Mouse (Mus musculus): Measurements from ENCODE around the gene Polr2l.

The Polr2l gene

DNA sequence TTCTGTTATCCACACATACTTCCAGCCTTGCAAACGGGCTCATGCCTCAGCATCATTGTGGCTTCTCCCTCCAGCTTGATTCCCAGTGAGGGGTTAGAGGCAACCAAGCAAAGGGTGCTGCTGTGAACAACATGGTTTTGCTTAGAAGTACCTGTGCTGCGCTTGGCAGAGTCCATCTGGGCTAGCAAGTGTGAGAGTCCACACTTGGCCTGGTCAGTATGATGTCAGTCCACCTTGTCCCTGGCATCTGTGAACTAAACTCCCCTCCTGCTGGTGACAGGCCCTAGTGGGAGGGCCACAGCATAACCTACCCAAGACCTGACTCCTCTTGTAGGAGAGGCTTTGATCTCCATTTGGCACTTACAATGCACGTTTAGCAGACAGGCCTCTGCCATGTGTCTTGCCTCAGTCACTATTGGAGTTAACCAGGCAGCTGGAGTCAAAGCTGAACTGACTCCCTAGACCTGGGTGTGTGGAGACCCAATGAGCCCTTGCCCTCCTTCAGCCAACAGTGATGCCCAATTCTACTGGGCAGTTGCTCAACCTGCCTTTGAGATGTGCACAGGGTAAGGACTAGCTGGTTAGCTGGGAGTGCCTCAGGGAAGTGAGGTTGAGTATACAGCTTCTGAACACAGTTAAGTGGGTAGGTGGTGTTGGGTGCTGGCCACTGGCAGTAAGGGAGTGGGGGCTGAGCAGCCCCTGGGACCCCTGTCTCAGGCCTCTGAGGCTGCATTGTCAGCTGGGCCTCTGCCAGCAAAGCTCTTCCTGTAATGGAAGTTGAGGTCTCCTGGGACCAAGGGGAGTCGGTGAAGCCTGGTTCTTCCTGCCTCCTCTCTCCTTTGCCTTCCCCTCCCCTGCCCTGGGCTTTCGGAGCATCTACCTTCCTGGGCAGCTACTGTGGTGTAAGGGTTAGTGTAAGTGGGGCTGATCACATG lies 9.5 kb upstream of the Polr2l start:
- no peak for DNase-seq (ENCODE audit: low spot score in 2 of 2)

GRCm38 (mm10) chr7:141483114-141483653 lies 8.3 kb upstream of the Polr2l start:
- DNase-seq (ENCODE audit: low spot score in 2 of 2): no peak

DNA sequence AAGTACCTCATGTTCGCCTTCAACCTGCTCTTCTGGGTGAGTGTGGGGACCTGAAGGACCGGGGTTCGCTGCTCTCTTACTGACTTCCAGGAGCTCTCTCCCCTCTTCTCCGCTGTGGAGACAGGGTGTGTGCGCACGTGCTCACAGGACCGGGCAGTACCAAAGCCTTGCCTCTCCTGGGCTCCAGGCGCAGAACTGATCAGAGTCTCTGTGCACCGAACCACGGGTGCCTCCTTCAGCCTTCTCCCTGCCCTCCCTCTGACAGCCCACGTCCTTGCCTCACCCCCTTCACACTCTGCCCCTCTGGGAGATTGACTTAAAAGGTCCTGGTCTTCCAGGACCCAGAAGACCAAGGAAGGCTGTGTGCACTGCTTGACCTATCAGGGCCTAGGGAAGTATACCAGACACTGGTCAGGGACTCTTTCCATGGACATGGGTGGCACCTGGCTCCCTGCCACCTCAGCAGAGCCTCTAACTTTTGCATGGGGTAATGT lies 7.6 kb upstream of the Polr2l start:
- DNase-seq (ENCODE audit: low spot score in 2 of 2): no peak

- no peak for DNase-seq (ENCODE audit: low spot score in 2 of 2)
Measured at GRCm38 (mm10) chr7:141481498-141482401, 6.8 kb upstream of the Polr2l start.

DNA sequence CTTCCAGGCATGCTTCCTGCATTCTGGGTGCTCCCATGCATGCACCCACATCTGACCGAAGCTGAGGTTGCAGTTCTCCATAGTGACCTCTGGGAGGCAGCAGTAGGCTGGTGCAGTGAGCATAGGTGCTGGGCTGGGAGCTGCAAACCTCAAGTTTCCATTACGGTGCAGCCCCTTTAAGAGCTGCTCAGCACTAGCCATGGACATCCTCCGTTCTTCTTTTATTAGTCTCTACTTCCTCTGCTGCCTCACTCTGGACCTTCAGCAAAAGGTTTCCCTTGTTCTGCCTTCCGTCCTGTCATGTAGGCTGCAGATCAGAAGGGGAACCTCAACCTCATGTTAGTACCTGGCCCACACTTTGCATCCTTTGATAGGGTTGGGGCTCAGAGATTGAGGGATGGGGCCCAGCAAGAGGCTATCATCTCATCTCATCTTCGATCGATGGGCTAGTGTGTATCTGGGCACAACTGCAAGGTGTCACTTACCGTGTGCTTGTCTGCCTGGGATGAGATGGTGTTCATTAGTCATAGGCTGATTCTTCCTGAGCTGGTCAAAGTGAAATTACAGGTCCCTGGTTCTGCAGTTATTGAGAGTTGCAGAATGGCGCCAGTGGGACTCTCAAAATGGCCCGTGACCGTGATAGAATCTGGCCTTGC lies 6.0 kb upstream of the Polr2l start:
- DNase-seq (ENCODE audit: low spot score in 2 of 2): peak in 1 of 2 experiments; percentile 57

- DNase-seq (ENCODE audit: low spot score in 2 of 2): no peak
Measured at GRCm38 (mm10) chr7:141478270-141478748, 3.4 kb upstream of the Polr2l start.

GRCm38 (mm10) chr7:141477578-141478269 lies 2.8 kb upstream of the Polr2l start:
- no peak for DNase-seq (ENCODE audit: low spot score in 2 of 2)

DNA sequence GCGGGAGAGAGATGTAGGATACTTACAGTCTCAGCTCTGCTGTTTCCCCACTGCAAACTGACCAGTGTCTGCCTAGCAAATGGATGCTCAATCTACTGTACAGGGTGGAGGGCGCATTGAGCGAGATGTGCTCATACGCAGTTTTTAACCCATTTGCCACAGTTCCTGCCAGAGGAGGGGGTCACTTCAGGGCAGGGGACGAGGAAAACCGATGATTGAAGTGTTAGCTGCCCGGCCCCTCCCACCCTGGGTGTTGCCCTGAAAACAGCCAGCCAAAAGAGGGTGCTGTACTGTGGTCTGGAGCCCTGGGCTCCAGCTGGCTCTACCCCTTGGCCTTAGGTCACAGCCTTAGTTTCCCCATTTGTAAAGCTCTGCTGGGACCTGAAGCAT lies 2.0 kb upstream of the Polr2l start:
- DNase-seq (ENCODE audit: low spot score in 2 of 2): no peak

DNA sequence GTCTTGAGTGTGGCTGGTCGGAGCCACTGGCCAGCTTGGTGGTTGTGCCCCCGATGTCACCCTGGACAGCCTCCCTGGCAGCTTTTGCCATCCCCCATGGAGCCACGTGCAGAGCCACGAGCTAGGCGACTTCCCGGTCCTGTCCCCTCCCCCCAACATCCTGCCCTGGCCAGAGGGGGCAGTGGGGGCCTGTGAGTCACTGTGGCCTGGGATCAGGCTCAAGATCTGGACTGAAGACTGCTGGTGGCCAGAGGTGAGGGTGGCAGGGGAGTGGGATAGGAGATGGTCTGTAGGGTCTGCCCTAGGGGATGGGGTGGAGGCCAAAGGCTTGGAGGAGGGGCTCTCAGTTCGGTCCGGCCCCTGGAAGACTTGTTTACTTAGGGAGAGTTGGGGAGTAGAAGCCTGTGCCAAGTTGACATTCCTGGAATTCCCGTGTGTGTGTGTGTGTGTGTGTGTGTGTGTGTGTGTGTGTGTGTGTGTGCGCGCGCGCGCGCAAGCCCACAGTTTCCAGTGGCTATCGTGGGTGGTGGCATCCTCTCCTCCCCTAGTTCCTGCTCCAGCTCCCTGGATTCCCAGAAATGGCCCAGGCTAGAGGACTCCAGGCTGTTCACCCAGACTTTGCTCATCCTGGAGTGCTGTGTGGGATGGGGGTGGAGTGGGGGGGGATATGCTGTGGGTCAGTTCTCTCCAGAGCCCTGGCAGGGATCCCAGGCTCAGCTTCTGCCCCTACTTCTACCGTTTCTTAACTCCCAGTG lies 1.5 kb upstream of the Polr2l start:
- no peak for DNase-seq (ENCODE audit: low spot score in 2 of 2)

GRCm38 (mm10) chr7:141475805-141476158 lies 850 bp upstream of the Polr2l start:
- no peak for DNase-seq (ENCODE audit: low spot score in 2 of 2)

DNA sequence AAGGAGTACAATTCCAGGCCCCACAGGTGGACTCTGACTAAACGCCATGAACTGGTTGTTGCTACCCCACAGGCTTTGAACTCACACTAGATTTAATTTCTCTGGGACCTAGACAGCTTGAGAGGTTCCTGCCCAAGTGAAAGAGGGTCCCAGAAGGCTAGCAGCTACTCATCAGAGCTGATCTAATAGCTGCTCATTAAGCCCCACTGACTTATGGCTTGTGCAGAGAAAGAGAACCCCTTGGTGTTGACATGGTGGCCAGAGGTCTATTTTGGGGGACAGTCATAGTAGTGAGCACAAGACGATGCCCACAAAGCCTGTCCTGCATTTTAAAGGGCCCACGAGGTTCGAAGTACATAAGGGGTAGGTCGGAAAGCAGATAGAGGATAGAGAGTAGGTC lies 772 bp downstream of the Polr2l start:
- no peak for DNase-seq (ENCODE audit: low spot score in 2 of 2)

DNA sequence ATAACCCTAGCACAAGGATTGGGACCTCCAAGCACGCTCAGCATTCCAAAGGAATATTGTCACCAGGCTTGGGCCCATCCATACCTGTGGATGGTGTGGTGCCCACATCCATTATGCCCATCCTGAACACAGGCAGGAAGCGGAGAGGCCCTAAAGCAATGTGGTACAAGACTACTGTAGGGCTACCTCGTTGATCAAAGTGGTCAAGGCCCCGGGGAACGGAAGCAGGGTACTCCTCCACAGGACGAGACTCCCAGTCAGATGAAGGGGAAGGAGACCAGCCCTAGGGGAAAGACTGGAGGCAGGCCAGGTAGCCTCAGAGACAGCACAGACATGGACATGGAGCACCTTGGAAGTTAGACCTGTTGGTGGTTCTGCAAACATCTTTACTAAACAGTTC lies 2.2 kb downstream of the Polr2l start:
- DNase-seq (ENCODE audit: low spot score in 2 of 2): no peak

- DNase-seq (ENCODE audit: low spot score in 2 of 2): no peak
Measured at GRCm38 (mm10) chr7:141472226-141472625, 2.7 kb downstream of the Polr2l start.

DNA sequence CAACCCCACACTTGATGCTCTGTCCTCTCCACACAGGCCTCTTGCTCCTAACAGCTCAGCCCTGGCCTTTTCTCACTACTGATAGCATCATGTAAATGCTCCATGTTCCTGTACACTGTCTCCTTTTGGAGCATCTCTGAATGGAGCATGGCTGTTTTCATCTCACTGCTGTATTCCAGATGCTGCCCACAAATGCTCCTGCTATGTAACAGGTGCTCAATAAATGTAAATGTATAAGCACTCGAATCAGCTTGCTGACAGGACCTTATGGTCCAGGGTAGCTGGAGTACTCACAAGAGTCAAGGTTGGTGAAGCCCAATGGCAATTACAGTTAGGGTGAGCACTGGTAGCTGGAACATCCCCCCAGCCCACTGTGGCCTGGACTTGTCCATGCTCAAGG lies 3.7 kb downstream of the Polr2l start:
- no peak for DNase-seq (ENCODE audit: low spot score in 2 of 2)

- DNase-seq (ENCODE audit: low spot score in 2 of 2): no peak
Measured at GRCm38 (mm10) chr7:141470637-141470944, 4.3 kb downstream of the Polr2l start.

DNA sequence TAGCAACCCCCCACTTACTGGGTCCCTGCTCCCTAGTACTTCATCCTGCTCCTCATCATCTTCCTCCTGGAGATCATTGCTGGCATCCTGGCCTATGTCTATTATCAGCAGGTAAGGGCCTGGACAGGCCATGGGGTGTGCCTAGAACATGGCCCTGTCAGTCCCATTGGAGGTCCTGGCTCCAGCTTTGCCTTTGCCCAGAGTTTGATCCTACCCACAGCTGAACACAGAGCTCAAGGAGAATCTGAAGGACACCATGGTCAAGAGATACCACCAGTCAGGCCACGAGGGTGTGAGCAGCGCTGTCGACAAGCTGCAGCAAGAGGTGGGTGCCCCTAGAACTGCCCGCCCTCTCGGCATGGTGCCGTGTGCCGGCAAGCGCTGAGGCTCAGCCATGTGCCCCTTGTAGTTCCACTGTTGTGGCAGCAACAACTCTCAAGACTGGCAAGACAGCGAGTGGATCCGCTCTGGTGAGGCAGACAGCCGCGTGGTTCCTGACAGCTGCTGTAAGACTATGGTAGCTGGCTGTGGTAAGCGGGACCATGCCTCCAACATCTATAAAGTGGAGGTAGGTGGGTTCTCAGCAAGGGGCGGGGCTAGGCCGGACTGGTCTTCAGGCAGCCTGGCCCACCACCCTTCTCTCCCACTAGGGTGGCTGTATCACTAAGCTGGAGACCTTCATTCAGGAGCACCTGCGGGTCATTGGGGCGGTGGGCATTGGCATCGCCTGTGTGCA lies 4.9 kb downstream of the Polr2l start:
- no peak for DNase-seq (ENCODE audit: low spot score in 2 of 2)

DNA sequence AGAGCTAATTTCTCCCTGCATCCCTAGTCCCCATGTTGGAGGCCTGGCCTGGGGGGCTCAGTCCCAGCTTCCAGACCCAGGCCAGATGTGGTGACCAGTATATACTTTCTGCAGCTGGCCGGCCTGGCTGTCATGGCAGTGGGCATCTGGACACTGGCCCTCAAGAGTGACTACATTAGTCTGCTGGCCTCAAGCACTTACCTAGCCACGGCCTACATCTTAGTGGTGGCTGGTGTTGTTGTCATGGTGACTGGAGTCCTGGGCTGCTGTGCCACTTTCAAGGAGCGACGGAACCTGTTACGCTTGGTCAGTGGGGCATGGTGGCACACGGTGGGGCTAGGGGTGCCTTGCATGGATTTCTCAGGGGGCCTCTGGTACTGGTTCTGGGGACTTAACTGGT lies 5.6 kb downstream of the Polr2l start:
- DNase-seq (ENCODE audit: low spot score in 2 of 2): no peak

- DNase-seq (ENCODE audit: low spot score in 2 of 2): no peak
Measured at GRCm38 (mm10) chr7:141468522-141469211, 6.3 kb downstream of the Polr2l start.

GRCm38 (mm10) chr7:141468164-141468521 lies 6.8 kb downstream of the Polr2l start:
- no peak for DNase-seq (ENCODE audit: low spot score in 2 of 2)

Measured in frontal cortex, postnatal 14 days (tissue).